Mouse (Mus musculus) kidney, adult 8-10 months (tissue): ENCODE results near the gene Tecta.

Experiments used
- DNase-seq, 2 experiments: peaks; one replicate each; pipeline ENCODE4 v3.0.0; 2022

The Tecta gene

DNA sequence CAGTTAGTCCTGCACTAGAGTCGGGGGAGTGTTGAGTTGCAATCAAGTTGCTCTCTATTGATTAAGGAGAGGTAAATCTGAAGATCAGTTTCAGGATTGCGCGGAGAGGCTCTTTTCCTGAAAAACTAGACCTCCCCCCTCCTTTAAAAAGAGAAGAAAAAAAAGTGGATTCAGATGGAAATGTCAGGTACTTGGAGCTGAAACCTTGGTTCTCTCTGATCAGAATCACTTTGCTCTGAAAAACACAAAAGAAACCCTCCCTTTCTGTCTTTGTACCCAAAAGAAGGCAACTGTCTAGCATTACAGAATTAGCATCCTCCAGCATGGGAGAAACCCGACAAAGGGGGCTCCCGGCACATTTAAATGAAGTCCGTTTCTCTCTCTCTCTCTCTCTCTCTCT, at the start of gene Tecta:
Gene Tecta (minus strand): TSS at position 101 of the 400 bp plus-strand sequence.
- no peak for DNase-seq

DNA sequence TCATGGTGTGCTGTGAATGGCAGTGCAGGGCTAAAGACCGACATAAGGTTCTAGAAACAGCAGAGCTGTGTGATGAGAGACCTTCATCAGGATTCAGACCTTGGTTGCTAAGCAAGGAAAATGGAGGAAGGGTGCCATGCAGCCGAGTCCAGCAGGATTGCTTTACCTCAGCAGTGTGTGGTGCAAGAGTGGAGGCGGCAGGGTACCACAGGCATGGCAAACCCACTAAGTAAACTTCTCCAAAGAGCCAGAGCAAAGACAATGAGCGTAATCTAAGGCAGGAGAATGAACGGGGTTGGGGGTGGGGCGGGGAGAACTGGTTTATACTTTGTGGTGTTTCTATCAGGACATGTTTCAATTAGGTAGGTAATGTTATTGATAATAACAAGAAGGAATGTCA, 49.3 kb upstream of the Tecta start:
- no peak for DNase-seq

DNA sequence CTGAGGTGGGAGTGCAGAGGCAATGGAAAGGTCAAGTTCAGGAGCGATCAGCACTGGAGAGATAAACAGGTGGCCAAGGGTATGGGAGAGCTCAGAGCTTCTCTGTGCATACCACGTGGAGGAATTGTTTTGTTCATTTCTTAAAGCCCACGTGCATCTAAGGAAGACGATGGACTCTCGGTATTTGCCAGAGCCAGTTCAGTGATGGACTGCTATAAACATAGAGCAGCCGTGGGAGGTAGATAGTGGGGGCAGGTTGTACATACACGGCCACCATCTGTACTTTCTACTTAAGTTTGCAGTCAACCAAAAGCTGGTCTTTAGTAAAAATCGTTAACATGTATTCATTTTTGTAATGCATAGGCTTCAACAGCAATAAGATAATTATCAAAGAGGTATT, 42.4 kb upstream of the Tecta start:
- no peak for DNase-seq

DNA sequence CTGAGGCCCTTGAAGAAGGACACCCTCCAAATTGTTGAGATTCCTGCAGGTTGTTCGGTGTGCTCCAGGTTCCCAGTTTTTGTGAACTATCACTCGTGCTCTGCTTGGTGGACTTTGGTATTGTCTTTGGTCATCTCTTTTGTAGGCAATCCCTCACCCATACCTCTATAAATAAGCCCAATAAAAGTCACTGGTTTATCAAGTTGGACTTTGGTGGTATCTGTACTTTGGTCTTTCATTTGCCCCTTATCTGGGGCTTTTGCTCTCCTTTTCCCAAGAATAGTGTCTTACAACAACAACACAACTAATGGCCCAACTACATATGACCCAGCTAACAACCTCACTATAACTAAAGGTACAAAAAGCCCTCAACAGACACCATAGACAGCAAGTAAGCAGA, 41.5 kb upstream of the Tecta start:
- no peak for DNase-seq

DNA sequence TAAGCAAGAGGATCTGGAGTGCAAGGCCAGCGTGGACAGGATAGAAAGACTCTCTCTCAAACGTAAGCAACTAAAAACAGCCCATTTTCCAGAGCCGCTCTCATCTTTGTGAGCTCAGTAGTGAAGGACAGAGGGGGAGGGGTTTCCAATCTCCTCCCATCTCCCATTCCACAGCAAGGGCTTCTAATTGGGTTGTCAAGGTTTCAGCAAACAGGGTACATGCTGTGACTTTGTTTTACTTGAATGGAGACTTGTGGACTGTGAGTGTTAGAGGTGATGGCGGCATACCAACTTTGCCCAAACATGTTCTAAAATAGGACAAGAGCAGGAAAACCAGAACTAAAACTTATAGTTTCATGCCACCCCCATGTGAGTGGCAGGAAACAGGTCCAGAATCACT, 39.7 kb upstream of the Tecta start:
- DNase-seq: no peak

DNA sequence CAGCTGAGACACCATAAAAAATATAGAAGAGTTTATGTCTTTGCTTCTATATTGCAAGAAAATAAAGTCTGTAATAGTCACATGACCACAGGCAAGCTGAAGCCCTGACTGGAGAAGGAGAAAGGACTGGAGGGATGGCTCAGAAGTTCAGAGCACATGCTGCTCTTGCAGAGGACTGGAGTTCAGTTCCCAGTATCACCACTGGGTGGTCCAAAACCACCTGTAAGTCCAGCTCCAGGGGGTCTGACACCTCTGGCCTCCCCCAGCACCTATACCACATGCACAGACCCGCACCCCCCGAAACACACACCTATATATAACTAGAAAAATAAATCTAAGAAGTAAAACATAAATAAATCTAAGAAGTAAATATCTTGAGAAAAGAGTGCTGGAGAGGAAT, 32.4 kb upstream of the Tecta start:
- peak in 1 of 2 experiments; percentile 7 for DNase-seq

DNA sequence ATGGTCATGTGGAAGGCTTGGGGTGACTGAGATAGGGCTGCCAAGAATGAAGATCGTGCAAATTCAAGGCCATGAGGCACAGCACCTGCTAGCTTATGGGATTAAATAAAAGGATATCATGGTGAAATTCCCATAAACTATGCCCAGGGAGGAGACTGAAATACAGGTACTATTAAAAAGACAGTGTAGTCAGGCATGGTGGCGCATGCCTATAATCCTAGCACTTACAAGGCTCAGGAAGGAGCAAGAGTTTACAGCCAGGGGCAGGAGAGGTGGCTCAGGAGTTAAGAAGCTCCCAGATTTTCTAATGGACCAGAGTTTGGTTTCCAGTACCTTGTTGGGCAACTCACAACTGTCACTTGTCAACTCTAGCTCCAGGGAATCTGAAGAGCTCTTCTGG, 31.9 kb upstream of the Tecta start:
- no peak for DNase-seq

DNA sequence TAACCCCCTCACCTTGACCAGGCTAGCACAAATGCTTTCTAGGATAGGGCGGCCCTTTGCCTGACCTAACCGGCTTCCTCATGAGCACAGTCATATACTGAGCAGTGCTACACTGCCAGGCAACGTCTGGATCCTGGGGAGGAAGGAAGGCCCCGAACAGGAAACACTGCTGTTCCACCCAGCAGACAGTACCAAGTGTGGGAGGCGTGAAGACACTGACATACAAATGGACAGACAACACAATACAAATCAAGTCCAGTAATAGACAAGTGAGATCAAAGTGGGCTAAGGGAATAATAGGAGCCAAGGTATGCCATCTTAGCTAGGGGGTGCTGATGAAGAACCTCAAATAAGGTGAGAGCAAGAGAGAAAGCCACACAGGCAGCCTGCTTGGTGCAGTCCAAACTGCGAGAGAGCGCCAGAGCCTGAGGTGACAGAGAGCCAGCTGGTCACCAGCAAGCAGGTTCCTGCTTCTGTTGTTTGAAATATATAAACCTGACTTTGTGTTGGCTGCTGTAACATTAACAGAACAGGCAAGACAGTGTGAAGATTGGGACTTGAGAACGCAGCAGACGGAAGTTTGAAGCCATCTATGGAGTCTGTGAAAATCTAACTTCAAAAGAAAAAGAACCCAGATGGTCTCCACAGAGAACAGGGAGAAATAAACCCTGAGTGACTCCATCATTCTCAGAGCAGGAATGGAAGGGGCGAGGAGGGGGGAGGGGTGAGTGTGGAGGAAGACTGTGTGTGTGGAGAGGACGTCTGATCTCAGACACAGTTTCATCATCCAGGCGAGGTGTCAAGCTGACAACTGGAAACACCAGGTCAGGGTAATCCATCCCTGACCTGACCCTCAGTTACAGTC, 28.6 kb upstream of the Tecta start:
- peak; percentile 10 to 22 for DNase-seq

DNA sequence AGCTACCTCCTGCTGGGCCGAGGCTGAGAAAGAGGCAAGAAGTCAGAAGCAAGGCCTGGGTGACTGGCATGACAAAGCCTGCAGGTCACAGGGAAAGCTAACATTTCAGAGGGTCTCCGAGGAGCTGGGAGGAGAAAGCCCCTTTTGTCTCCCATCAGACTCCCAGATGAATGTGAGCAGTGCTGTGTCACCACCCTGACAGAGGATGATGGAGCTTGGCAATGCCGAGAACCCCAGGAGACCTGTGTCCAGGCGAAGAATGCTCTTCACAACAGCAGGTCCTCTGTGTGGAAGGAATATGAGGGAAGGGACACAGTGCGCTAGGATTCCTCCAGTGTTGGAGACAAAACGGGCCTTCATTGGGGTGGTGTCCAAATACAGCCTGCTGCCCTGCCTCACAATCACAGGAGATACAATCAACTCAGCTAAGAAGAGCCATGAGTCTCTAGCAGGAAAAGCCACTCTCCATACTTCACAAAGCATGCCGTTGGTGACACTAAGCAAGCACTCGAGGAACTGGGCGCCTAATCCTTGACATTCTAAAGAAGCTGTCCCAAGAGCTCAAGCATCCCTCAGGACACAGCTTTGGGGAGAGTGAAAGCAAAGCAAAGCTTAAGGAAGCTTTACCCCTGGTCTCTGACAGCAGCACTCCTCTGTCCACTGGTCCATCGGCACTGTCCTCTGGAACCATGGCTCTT, 27.1 kb upstream of the Tecta start:
- no peak for DNase-seq

DNA sequence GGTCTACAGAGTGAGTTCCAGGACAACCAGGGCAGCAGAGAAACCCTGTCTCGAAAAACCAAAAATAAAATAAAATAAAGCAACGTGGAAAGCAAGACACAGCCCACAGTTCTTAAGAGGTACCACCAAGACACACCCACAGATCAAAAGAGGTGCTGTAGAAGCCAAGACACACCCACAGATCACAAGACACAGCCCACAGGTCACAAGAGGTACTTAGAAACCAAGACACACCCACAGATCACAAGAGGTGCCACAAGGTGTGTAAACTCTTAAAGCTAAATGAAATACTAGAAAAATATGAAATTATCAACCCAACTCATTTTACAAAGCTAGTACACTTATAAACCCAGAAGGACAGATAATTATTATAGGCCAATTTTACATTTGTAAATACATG, 23.9 kb upstream of the Tecta start:
- DNase-seq: no peak

DNA sequence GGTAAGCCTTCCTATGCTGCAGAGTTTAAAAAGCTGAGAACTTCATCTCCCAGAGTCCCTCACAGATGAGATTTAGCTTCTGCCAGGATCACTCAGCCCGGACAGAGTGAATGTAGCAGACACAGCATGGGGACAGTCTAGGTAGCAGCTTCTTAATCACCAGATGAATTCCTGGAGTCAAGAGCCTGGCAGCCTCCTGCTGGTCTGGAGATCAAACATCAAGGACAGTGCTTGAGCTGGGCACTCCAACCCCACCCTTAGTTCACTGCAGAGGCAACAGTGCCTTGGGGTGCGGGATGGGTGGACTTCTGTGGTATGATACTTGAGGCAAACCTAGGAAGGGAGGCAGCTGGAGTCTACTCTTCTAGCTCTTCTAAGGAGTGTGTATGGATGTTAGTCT, 20.0 kb upstream of the Tecta start:
- DNase-seq: no peak

DNA sequence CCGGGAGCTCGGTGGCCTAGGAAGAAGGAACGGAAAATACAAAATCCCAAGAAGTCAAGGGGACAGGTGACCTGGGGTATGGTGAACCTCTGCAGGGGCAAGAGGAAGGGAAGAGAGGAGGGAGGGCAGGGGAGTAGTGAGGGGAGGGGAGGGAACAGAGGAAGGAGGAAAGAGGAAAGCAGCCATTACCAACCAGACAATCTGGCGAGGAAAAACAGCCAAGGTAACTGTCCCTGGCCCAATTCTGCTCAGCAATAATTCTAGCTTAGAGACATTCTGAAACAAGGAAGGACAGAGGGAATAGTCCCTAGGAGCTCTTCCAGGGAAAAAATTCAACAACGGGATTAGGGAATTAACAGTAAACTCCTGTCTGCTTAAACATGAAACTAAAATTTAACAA, 19.1 kb upstream of the Tecta start:
- DNase-seq: no peak

DNA sequence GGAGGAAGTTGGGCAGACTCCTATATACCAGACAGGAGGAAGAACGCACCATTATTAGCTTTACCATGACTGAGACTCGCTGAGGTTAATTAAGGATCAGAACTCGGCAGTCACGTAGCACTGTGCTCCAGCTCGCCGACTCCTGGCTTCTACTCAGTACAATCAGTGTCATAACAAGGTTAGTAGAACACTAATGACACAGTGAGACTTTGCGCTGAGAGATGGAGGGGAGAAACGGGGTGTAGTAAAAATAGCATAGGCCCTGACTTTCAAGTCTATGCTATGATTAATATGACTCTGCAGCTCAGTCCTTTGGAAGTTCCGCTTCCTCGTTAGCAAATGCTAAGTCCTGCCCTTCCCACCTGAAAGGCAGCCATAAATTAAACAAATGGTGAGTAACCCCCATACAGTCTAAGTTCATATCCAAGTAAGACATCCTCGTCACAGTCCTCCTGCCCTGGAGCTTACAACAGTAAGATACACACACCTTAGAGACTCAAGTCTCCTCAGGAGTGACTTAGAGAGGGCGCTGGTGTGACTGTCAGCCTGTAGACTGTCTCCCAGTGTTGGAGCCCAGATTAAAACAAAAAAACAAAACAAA, 17.7 kb upstream of the Tecta start:
- no peak for DNase-seq

DNA sequence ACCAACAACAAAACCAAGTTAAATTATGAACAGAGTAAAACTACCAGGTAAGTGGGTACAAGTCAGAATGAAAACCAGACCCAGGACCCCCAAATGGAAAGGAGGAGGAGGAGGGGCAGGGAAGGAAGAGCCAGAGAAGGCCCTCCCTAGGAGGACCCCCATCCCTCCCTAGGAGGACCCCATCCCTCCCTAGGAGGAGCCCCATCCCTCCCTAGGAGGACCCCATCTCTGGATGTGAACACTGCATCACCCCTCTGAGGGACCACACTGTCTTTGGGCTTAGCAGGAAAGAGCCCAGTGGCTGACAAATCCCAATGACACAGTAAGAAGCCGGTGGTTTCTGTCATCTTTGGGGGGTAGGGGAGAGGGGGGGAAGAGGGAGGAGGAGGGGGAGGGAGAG, 15.5 kb upstream of the Tecta start:
- DNase-seq: no peak

DNA sequence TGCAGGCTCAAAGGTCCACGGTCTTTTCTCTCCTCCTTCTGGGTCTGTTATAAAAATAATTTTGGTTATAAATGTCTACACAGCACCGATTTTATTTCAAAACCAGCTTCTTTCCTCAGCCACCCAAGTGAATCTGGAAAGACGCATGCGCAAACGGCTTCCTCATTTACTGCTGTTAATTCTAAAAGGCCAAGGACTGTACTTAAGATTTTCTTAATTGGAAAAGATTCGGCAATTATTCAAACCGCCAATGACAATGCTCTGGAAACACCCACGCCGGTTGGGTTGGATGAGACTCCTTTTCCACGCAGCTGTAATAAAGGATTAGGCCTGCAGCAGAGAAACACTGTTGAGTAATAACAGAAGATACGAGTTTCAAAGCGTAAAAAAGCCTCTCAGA, 13.6 kb upstream of the Tecta start:
- DNase-seq: no peak

DNA sequence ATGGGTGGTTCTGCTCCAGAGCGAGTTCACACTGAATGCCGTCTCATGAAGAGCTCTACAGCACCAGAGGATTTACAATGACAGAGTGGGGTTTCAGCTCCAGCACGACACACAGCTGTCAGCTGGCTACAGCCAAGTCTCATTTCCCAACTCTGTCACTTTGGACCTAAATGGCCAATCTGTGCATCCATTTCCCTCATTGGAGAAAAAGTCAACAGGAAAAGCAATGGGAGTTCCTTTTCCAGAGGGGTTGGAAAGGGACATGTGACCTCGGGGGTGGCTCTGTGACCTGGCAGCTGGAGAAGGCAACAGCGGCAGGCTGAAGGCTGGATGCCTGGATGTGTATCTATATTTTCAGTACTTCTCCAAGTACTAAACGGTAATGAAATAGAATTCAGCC, 11.6 kb upstream of the Tecta start:
- no peak for DNase-seq

DNA sequence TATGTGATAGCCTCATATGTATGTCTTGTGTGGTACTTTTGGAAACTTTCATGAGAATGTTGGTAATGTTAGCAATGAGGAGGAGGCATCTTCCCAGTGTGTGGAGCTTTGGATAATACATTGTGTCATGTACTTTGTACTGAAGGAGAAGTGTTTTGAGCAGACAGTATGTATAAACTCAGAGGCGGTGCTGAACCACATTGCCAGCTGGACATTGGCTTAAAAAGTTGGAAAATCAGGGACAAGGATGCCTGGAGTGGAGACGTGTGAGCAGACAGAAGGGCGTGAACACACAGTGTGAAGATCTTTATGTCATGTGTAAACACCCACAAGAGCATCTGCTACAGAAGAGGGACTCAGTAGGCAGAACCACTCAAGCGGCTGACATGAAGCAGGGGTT, 6.0 kb upstream of the Tecta start:
- DNase-seq: no peak

DNA sequence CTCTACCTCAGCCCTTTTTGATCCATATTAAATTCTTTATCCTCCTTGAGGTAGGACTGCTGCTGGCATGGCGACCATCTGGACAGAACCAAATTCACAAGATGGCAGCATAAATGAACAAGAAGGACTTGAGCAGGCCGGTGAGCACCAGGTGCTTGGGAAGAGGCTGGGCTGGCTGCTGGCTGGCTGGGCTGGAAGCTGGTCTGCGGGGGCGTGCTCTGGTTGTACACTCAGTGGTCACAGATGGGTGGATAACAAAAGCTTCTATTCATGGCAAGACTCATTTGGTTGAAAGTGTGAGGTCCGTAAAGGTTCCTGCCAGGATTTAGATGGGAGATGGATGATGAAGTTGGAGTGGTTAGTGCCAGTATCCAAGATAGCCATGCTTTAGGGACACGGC, 1.8 kb upstream of the Tecta start:
- no peak for DNase-seq

DNA sequence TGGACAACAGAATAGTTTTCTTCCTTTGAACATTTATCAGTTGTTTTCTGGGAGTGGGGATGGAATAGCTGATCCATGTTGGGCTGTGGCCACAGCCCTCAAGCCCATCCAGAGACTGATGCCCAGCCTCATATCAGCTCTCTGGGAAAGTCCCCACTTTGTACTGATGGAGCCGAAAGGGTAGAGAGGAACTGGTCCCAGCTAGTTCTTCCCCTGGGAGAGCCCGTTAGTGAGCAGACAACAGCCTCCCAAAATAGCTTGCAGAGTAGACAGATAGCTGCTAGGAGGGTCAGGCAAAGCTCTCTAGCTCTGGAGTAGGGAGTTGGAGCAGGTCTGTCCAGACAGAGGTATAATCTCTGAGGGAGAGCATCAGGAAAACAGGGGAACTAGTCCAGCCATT, 3.6 kb downstream of the Tecta start:
- no peak for DNase-seq

DNA sequence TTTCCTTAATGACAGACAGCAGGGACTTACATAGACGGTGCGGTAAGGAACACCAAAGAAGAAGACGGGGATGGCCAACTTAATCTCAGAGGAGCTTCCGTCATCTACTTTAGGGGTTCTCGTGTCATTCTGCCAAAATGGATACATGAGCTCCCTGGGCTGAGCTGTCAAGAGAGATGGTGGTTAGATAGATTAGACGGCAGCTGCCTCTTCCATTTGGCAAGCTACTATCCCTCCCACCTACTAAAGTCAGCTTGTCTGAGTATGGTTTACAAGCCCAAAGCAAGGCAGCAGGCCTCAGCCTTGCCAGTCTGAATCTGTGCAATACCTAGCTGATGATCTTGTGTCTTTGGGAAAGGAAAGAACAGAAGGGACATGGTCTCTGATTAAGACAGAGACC, 4.8 kb downstream of the Tecta start:
- no peak for DNase-seq

DNA sequence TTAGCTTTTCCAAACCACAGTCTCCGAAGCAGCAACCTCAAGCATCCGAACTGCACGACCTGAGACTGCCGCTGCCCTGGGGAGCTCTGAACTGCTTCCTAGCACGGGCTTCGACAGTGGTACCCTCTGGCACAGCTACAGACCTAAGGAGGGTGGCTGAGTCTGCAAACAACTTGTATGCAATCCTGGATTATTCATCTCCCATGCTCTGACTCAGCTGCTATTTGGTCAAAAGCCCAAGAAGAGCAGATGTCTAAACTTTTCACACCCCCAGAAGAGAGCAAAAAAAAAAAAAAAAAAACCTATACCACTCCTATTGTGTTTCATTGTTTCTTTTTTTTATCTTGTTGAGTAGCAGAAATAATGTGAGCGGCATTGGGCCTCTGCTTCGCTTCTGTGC, 5.4 kb downstream of the Tecta start:
- DNase-seq: no peak

DNA sequence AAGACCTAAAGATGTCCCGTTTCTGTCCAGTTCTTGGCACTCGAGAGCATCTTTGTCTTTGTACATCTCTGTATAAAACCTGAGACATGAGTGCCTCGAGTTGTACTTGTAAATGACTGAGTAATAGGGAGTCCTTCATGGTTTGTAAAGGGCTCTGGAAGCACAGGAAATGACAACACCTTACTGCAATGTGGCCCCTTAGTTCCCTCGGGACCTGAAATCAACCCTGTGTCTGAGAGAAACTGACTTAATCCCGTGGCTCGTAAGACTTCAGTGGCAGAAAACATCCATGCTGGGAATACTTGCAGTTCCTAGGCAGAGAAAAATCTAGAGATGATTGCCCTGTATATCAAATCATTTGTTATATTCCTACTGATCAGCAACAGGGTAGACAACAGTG, 6.8 kb downstream of the Tecta start:
- no peak for DNase-seq

DNA sequence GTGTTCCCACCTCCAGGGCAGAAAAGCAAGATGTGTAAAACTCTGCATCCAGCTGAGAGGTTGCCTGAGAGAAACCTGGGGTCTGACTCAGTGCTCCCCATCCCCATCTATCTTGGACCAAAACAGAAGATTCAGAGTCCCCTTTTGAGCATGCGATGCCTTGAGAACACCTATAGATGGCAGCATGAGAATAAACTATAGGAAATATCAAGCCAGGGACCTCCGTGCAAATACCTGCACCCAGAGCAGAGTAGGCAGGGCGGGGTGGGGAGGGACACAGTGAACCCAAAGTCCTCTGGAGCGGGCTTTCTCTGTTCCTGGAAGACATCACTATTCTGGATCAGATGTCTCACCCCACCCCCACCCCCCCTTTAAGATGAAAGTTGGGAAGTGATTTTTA, 11.2 kb downstream of the Tecta start:
- no peak for DNase-seq

DNA sequence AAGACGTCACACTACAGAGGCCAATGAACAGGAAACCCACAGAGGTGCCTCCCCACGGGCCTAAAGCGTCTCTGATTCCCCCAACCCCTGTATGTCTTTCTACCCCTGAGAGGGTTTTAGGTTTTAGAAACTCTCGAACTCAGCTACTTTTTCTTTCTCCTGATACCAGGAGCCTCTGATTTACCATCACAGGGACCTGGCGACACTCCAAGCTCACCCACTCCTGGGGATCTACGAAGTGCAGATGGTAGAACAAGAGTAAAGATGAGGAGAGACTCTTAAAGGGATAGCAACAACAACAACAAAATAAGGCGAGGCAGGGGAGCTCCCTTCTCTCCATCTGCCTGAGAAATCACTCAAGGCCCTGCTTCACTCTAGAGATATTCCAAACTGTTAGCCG, 12.7 kb downstream of the Tecta start:
- no peak for DNase-seq
